Mouse (Mus musculus) MEL (cell line): Measurements from ENCODE around the gene Pcmt1. TPM values are rescaled to one million over a fixed set of nuclear protein-coding genes. Genes with fewer than 3 reads are reported as not detected.
"Not testable (repeated sequence)": the region's sequence is repeated elsewhere in the genome, so short reads cannot be mapped to it uniquely, and the experiment has no call there.

ENCODE experiments used
- DNase-seq: peaks from one replicate; pipeline ENCODE4 v3.0.0; 2011; ENCODE audit warnings: low read depth, low spot score
- H3K27ac ChIP-seq: 2 replicates; pipeline ENCODE4 v1.5.1; 2012; ENCODE audit warnings: low read depth, mild to moderate bottlenecking, control low read depth, low read length, moderate library complexity; ENCODE audit not compliant: control insufficient read depth
- H3K27me3 ChIP-seq, 2 experiments: fragments of 150-350 bp in 1 of 2; sonication (generic) in 1 of 2; 2 replicates each; pipeline ENCODE4 v1.6.1; 2012; ENCODE audit warnings: low read length in 2 of 2, mild to moderate bottlenecking in 2 of 2, improper control_type of control experiment in 1 of 2, moderate library complexity in 1 of 2; ENCODE audit not compliant: insufficient read depth in 2 of 2, control insufficient read depth in 1 of 2
- H3K36me3 ChIP-seq, 2 experiments: 2 replicates each; pipeline ENCODE4 v1.6.1; 2012 to 2014; ENCODE audit warnings: low read length in 2 of 2, improper control_type of control experiment in 1 of 2, inconsistent platforms in 1 of 2, mild to moderate bottlenecking in 1 of 2; ENCODE audit not compliant: insufficient read depth in 2 of 2, control insufficient read depth in 1 of 2
- H3K4me1 ChIP-seq, 2 experiments: fragments of 150-350 bp in 1 of 2; sonication (generic) in 1 of 2; 2 replicates each; pipeline ENCODE4 v1.6.1; 2012; ENCODE audit warnings: low read length in 2 of 2, improper control_type of control experiment in 1 of 2, mild to moderate bottlenecking in 1 of 2; ENCODE audit not compliant: insufficient read depth in 2 of 2, control insufficient read depth in 1 of 2
- H3K4me3 ChIP-seq, 2 experiments: fragments of 150-350 bp in 1 of 2; sonication (generic) in 1 of 2; 2 replicates each; pipeline ENCODE4 v1.5.1; 2012; ENCODE audit warnings: low read depth in 2 of 2, low read length in 2 of 2, mild to moderate bottlenecking in 2 of 2, moderate library complexity in 2 of 2, control low read depth in 1 of 2, improper control_type of control experiment in 1 of 2; ENCODE audit not compliant: control insufficient read depth in 1 of 2, insufficient read depth in 1 of 2
- H3K79me2 ChIP-seq: 2 replicates; pipeline ENCODE4 v1.6.1; 2012; ENCODE audit warnings: mild to moderate bottlenecking, low read length, moderate library complexity; ENCODE audit not compliant: control insufficient read depth, poor library complexity, insufficient read depth
- H3K9ac ChIP-seq: 2 replicates; pipeline ENCODE4 v1.6.1; 2012; ENCODE audit warnings: low read depth, mild to moderate bottlenecking, control low read depth, low read length, moderate library complexity; ENCODE audit not compliant: control insufficient read depth, poor library complexity, severe bottlenecking
- H3K9me3 ChIP-seq: fragments of 150-350 bp; sonication (generic); replicated peaks from 2 replicates; pipeline ENCODE4 v1.6.1; 2012; ENCODE audit warnings: mild to moderate bottlenecking, low read length, improper control_type of control experiment, moderate library complexity; ENCODE audit not compliant: insufficient read depth
- CHD1 ChIP-seq: IDR thresholded peaks from 2 replicates; pipeline ENCODE4 v1.6.1; 2012; ENCODE audit warnings: low read depth, mild to moderate bottlenecking, inconsistent platforms, low read length, improper control_type of control experiment
- CTCF ChIP-seq, 3 experiments: IDR thresholded peaks in 2 of 3; conservative IDR thresholded peaks in 1 of 3; 2 replicates each; pipeline ENCODE4 v1.5.1; 2011 to 2012; ENCODE audit warnings: low read length in 3 of 3, low read depth in 2 of 3, mild to moderate bottlenecking in 2 of 3, improper control_type of control experiment in 1 of 3, inconsistent platforms in 1 of 3, mixed read lengths in 1 of 3, moderate library complexity in 1 of 3; ENCODE audit not compliant: control insufficient read depth in 1 of 3, insufficient read depth in 1 of 3, poor library complexity in 1 of 3, severe bottlenecking in 1 of 3
- ELF1 ChIP-seq: IDR thresholded peaks from 2 replicates; pipeline ENCODE4 v1.6.1; 2014; ENCODE audit warnings: low read depth, mild to moderate bottlenecking, inconsistent platforms, low read length, improper control_type of control experiment, moderate library complexity
- EP300 ChIP-seq, 2 experiments: IDR thresholded peaks; 2 replicates each; pipeline ENCODE4 v1.6.1; 2011; ENCODE audit warnings: improper control_type of control experiment in 2 of 2, low read length in 2 of 2, low read depth in 1 of 2, mild to moderate bottlenecking in 1 of 2
- GATA1 ChIP-seq: IDR thresholded peaks from 2 replicates; pipeline ENCODE4 v1.6.1; 2011; ENCODE audit warnings: low read depth, low read length, improper control_type of control experiment
- HCFC1 ChIP-seq: IDR thresholded peaks from 2 replicates; pipeline ENCODE4 v1.6.1; 2012; ENCODE audit warnings: low read depth, mild to moderate bottlenecking, inconsistent platforms, low read length, improper control_type of control experiment, moderate library complexity
- JUND ChIP-seq: IDR thresholded peaks from 2 replicates; pipeline ENCODE4 v1.6.1; 2011; ENCODE audit warnings: low read depth, mild to moderate bottlenecking, improper control_type of control experiment, low read length
- MAFK ChIP-seq: IDR thresholded peaks from 2 replicates; pipeline ENCODE4 v1.6.1; 2011; ENCODE audit warnings: low read depth, mild to moderate bottlenecking, low read length, improper control_type of control experiment, borderline replicate concordance
- MAZ ChIP-seq: IDR thresholded peaks from 2 replicates; pipeline ENCODE4 v1.6.1; 2012; ENCODE audit warnings: low read depth, mild to moderate bottlenecking, inconsistent platforms, low read length, improper control_type of control experiment
- MXI1 ChIP-seq: IDR thresholded peaks from 2 replicates; pipeline ENCODE4 v1.6.1; 2011; ENCODE audit warnings: mild to moderate bottlenecking, low read depth, low read length, improper control_type of control experiment
- MYC ChIP-seq: IDR thresholded peaks from 2 replicates; pipeline ENCODE4 v1.6.1; 2011; ENCODE audit warnings: low read depth, mild to moderate bottlenecking, low read length, improper control_type of control experiment, moderate library complexity
- NELFE ChIP-seq: IDR thresholded peaks from 2 replicates; pipeline ENCODE4 v1.6.1; 2011; ENCODE audit warnings: low read depth, low read length, improper control_type of control experiment
- NRF1 ChIP-seq: IDR thresholded peaks from 2 replicates; pipeline ENCODE4 v1.6.1; 2014; ENCODE audit warnings: low read depth, mild to moderate bottlenecking, inconsistent platforms, low read length, improper control_type of control experiment, moderate library complexity; ENCODE audit not compliant: poor library complexity, insufficient read depth, severe bottlenecking
- POLR2AphosphoS2 ChIP-seq: IDR thresholded peaks from 2 replicates; pipeline ENCODE4 v1.6.1; 2011; ENCODE audit warnings: low read length, improper control_type of control experiment
- POLR2AphosphoS5 ChIP-seq: IDR thresholded peaks from 2 replicates; pipeline ENCODE4 v1.6.1; 2012; ENCODE audit warnings: low read depth, borderline replicate concordance, mild to moderate bottlenecking, inconsistent platforms, low read length, moderate library complexity, mixed read lengths
- RCOR1 ChIP-seq: IDR thresholded peaks from 2 replicates; pipeline ENCODE4 v1.6.1; 2012; ENCODE audit warnings: low read depth, mild to moderate bottlenecking, inconsistent platforms, low read length, improper control_type of control experiment
- TBP ChIP-seq: IDR thresholded peaks from 2 replicates; pipeline ENCODE4 v1.8.0; 2011; ENCODE audit warnings: low read depth, low read length, improper control_type of control experiment
- USF1 ChIP-seq: IDR thresholded peaks from 2 replicates; pipeline ENCODE4 v1.6.1; 2014; ENCODE audit warnings: low read depth, mild to moderate bottlenecking, inconsistent platforms, low read length, improper control_type of control experiment, moderate library complexity
- USF2 ChIP-seq, 2 experiments: IDR thresholded peaks; 2 replicates each; pipeline ENCODE4 v1.6.1; 2011 to 2012; ENCODE audit warnings: improper control_type of control experiment in 2 of 2, low read length in 2 of 2, borderline replicate concordance in 1 of 2, inconsistent platforms in 1 of 2, low read depth in 1 of 2, mild to moderate bottlenecking in 1 of 2; ENCODE audit not compliant: insufficient read depth in 1 of 2
- ZKSCAN1 ChIP-seq: IDR thresholded peaks from 2 replicates; pipeline ENCODE4 v1.6.1; 2012; ENCODE audit warnings: low read depth, mild to moderate bottlenecking, inconsistent platforms, low read length, improper control_type of control experiment, moderate library complexity
- ZMIZ1 ChIP-seq: IDR thresholded peaks from 2 replicates; pipeline ENCODE4 v1.6.1; 2012; ENCODE audit warnings: low read depth, mild to moderate bottlenecking, inconsistent platforms, low read length, improper control_type of control experiment, moderate library complexity
- polyA plus RNA-seq, 2 experiments: library from polyadenylated mRNA; stranded (reverse) in 1 of 2; unstranded in 1 of 2; fragments of >175 nt in 1 of 2; fragments of >200 nt in 1 of 2; gene quantifications; 2 replicates each; pipeline versions ENCODE4 v1.2.1 to v1.2.4; 2012; ENCODE audit warnings: low replicate concordance in 2 of 2, low read depth in 1 of 2; ENCODE audit not compliant: insufficient read length in 2 of 2, insufficient read depth in 1 of 2, missing spikeins in 1 of 2
- total RNA-seq: library from RNA; depleted of rRNA; stranded (reverse); fragments of 300-350 nt; gene quantifications from 2 replicates; pipeline ENCODE4 v1.2.3, GENCODE M21; 2012

The Pcmt1 gene
- total and polyA plus RNA-seq, 3 experiments: 90.7 to 121 TPM; not detected in 1

- H3K9ac ChIP-seq: no peak overlapping the region
- H3K9me3 ChIP-seq: no peaks in the 10 kb centered on the region
- TF ChIP-seq MYC (no peak), GATA1 (no peak), RCOR1 (no peak)
- no peak overlapping the region for H3K4me3 ChIP-seq
- H3K27me3 ChIP-seq: no peaks in the 10 kb centered on the region
- no peak for DNase-seq
- no peaks in the 10 kb centered on the region for H3K79me2 ChIP-seq
- H3K4me1 ChIP-seq: no peaks in the 10 kb centered on the region
- no peak overlapping the region for H3K27ac ChIP-seq
- no peaks in the 10 kb centered on the region for H3K36me3 ChIP-seq
Measured at GRCm38 (mm10) chr10:7614834-7615233, 66.1 kb downstream of the Pcmt1 start.

DNA sequence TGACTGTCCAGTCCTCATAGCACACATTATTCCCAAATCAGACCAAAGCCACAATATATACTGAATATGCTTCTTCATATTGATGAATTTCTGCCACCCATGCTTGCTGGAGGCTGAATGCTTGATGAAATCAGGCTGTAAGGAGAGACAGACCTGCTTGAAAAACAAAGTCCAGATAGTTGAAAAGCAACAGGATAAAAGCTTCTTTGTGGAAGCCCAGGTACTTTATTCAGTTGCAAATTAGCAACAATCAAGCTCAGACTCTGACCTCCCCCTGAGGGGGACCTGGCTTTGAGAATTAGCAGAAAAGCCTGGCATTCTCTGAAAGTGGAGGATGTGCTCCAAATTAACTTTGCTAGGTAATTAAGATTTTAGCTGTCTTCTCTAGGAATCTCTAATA, 68.7 kb downstream of the Pcmt1 start:
- not testable (repeated sequence) for H3K27me3 ChIP-seq, H3K9ac ChIP-seq, H3K79me2 ChIP-seq, DNase-seq, H3K27ac ChIP-seq, H3K4me3 ChIP-seq, H3K9me3 ChIP-seq, H3K36me3 ChIP-seq, H3K4me1 ChIP-seq

GRCm38 (mm10) chr10:7611647-7612046, 69.3 kb downstream of the Pcmt1 start:
- no peaks in the 10 kb centered on the region for H3K79me2 ChIP-seq
- H3K27ac ChIP-seq: no peak overlapping the region
- H3K27me3 ChIP-seq: no peaks in the 10 kb centered on the region
- H3K9me3 ChIP-seq: no peaks in the 10 kb centered on the region
- H3K4me1 ChIP-seq: no peaks in the 10 kb centered on the region
- no peak overlapping the region for H3K9ac ChIP-seq
- H3K4me3 ChIP-seq: no peak overlapping the region
- DNase-seq: no peak
- TF ChIP-seq ZMIZ1: no peak
- no peak for TF ChIP-seq JUND
- TF ChIP-seq USF1: no peak
- no peaks in the 10 kb centered on the region for H3K36me3 ChIP-seq

DNA sequence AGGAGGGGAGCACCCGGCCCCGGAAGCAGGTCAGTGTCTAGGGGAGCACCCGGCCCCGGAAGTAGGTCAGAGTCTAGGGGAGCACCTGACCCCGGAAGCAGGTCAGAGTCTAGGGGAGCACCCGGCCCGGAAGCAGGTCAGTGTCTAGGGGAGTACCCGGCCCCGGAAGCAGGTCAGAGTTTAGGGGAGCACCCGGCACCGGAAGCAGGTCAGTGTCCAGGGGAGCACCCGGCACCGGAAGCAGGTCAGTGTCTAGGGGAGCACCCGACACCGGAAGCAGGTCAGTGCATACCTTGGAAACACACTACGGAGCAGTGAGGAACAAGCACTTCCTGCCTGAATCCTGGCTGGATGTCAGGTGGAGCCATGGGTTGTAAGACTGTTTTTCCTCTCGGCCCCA, 72.3 kb downstream of the Pcmt1 start:
- no peak for TF ChIP-seq MXI1
- TF ChIP-seq EP300 (IDR thresholded peaks at IDR 0.05; ENCODE audit: low read depth in 1 of 2, low read length in 2 of 2): no peak
- no peak for TF ChIP-seq ZKSCAN1
- TF ChIP-seq MAFK: no peak
- no peak for TF ChIP-seq POLR2AphosphoS2
- TF ChIP-seq MAZ: no peak
- TF ChIP-seq ELF1: no peak
- TF ChIP-seq POLR2AphosphoS5: no peak
- TF ChIP-seq CTCF (IDR thresholded peaks at IDR 0.05 in 2 of 3, conservative IDR thresholded peaks at IDR 0.05 in 1 of 3; ENCODE audit: control insufficient read depth in 1 of 3, insufficient read depth in 1 of 3, low read depth in 2 of 3, low read length in 3 of 3, poor library complexity in 1 of 3, severe bottlenecking in 1 of 3): no peak
- no peak for TF ChIP-seq NRF1
- TF ChIP-seq USF2 (IDR thresholded peaks at IDR 0.05; ENCODE audit: borderline replicate concordance in 1 of 2, insufficient read depth in 1 of 2, low read depth in 1 of 2, low read length in 2 of 2): no peak
- no peak for TF ChIP-seq HCFC1
- TF ChIP-seq TBP: no peak
- no peak for TF ChIP-seq CHD1
- TF ChIP-seq NELFE: no peak
- no peaks in the 10 kb centered on the region for H3K36me3 ChIP-seq
- H3K27ac ChIP-seq: no peak overlapping the region
- H3K79me2 ChIP-seq: no peaks in the 10 kb centered on the region
- DNase-seq: no peak
- no peaks in the 10 kb centered on the region for H3K9me3 ChIP-seq
- no peaks in the 10 kb centered on the region for H3K27me3 ChIP-seq
- no peaks in the 10 kb centered on the region for H3K4me1 ChIP-seq
- H3K9ac ChIP-seq: no peak overlapping the region
- H3K4me3 ChIP-seq: no peak overlapping the region
